Mouse (Mus musculus): Measurements from ENCODE around the gene Actb. TPM values are rescaled to one million over a fixed set of nuclear protein-coding genes. Genes with fewer than 3 reads are reported as not detected.

The Actb gene
- polyA plus RNA-seq, 1 experiment from 2014 or later = 12,646 TPM

DNA sequence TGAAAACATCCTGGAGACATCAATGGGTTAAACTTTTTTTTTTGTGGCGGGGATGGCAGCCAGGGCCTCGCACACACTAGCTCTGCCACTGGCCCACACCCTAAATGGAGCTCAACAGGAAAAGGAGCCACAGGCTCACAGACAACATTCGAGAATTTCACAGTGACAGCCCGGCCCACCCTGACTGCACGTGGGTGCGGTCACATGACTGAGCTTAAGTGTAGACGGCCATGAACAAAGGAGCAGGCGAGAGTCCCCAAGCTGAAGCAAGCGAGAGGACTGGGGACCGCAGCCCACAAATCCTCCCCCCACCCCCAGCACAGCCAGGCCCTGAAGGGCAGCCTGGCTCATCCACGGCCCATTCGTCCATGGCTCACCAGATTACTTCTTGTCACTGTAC is 34.8 kb downstream of the Actb start:
- Histone ChIP-seq H3K9me3 (ENCODE audit: low read length) (no peaks in the 10 kb centered on the region), H3K27ac (ENCODE audit: low read length) (no peak overlapping the region), H3K36me3 (ENCODE audit: insufficient read depth, low read length) (peaks cover 40% of the 10 kb centered on the region), H3K4me2 (replicated peaks; ENCODE audit: low read depth, low read length) (no peak overlapping the region), H3K27me3 (ENCODE audit: insufficient read depth, low read length) (no peaks in the 10 kb centered on the region), H3K4me1 (ENCODE audit: insufficient read depth, low read length) (no peaks in the 10 kb centered on the region), H3K9ac (replicated peaks; ENCODE audit: low read length) (no peak overlapping the region), H3K4me3 (ENCODE audit: low read length) (no peak overlapping the region)
- WGBS = 67% methylated on average over 12 of the region's 12 CpGs
- ATAC-seq (ENCODE audit: low FRiP score, low TSS enrichment) = no peak

DNA sequence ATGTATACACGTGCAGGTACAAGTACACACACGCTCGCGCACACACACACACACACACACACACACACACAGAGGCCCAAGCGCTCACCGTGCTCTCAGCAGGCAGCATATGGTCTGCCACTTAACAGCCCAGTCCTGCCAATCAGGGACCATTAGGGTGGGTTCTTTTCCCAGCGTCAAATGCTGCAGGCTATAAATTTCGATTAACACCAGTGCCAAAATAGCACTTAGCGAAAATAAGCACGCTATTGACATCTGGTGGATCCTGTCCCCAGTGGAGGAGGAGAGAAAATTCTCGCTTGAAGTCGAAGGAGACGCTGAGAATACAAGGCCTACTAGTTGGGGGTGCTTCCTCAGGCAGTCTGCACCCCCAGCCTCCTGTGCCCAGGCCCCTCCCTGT is 37.1 kb downstream of the Actb start:
- Histone ChIP-seq H3K27me3 (ENCODE audit: insufficient read depth, low read length) (no peaks in the 10 kb centered on the region), H3K9ac (replicated peaks; ENCODE audit: low read length) (no peak overlapping the region), H3K4me3 (ENCODE audit: low read length) (no peak overlapping the region), H3K4me2 (replicated peaks; ENCODE audit: low read depth, low read length) (no peak overlapping the region), H3K36me3 (ENCODE audit: insufficient read depth, low read length) (peaks cover 30% of the 10 kb centered on the region), H3K27ac (ENCODE audit: low read length) (no peak overlapping the region), H3K9me3 (ENCODE audit: low read length) (no peaks in the 10 kb centered on the region), H3K4me1 (ENCODE audit: insufficient read depth, low read length) (no peaks in the 10 kb centered on the region)
- WGBS = 45% methylated on average over 13 of the region's 13 CpGs
- no peak for ATAC-seq (ENCODE audit: low FRiP score, low TSS enrichment)

DNA sequence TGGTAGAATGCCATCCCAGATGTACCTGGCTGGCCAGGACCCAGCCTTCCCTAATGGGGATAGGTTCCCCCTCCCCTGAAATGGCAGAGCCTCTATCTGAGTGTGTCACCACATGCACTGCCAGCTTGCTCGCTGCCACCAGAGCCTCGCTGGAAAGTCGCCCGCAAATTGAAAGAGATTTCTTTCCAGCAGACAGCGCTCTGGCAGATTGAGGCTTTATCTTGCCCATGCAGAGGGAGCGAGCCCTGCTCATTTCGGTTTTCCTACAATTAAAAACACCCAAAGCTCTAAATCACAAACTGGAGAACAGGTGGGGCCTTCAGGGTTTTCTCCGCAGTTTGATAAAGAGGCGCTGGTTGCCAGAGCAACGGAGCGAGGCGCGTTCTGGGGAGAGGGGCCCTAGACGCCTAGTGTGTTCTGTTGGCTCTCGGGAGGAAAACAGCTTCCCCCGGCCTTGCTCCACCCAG is 48.8 kb downstream of the Actb start:
- no peak overlapping the region for H3K27ac ChIP-seq (ENCODE audit: low read length)
- no peak overlapping the region for H3K4me2 ChIP-seq (replicated peaks; ENCODE audit: low read depth, low read length)
- H3K9ac ChIP-seq (replicated peaks; ENCODE audit: low read length) = no peak overlapping the region
- no peak for ATAC-seq (ENCODE audit: low FRiP score, low TSS enrichment)
- peaks cover 4% of the 10 kb centered on the region for H3K9me3 ChIP-seq (ENCODE audit: low read length)
- H3K36me3 ChIP-seq (ENCODE audit: insufficient read depth, low read length) = no peaks in the 10 kb centered on the region
- no peaks in the 10 kb centered on the region; the same call in 1 of the 2 replicates for H3K4me1 ChIP-seq (ENCODE audit: insufficient read depth, low read length)
- 48% methylated on average over 16 of the region's 16 CpGs for WGBS
- H3K27me3 ChIP-seq (ENCODE audit: insufficient read depth, low read length) = no peaks in the 10 kb centered on the region
- no peak overlapping the region for H3K4me3 ChIP-seq (ENCODE audit: low read length)

DNA sequence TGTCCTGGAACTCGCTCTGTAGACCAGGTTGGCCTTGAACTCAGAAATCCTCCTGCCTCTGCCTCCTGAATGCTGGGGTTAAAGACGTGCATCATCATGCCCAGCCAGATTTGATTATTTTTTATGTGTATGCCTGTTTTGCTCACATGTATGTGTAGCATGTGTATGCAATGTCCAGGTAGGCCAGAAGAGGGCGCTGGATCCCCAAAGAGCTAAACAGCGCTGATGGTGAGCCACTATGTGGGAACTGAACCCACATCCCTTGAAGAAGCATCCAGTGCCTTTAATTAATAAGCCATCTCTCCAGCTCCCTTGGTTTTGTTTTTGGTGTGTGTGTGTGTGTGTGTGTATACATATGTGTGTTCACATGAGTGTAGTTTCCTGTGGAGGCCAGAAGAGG is 50.1 kb downstream of the Actb start:
- no peak overlapping the region for H3K9ac ChIP-seq (replicated peaks; ENCODE audit: low read length)
- WGBS = 78% methylated on average over 4 of the region's 4 CpGs
- H3K9me3 ChIP-seq (ENCODE audit: low read length) = peaks cover 4% of the 10 kb centered on the region
- no peak for ATAC-seq (ENCODE audit: low FRiP score, low TSS enrichment)
- H3K4me2 ChIP-seq (replicated peaks; ENCODE audit: low read depth, low read length) = no peak overlapping the region
- H3K4me3 ChIP-seq (ENCODE audit: low read length) = no peak overlapping the region
- H3K4me1 ChIP-seq (ENCODE audit: insufficient read depth, low read length) = no peaks in the 10 kb centered on the region; the same call in 1 of the 2 replicates
- H3K36me3 ChIP-seq (ENCODE audit: insufficient read depth, low read length) = no peaks in the 10 kb centered on the region
- no peak overlapping the region for H3K27ac ChIP-seq (ENCODE audit: low read length)
- H3K27me3 ChIP-seq (ENCODE audit: insufficient read depth, low read length) = no peaks in the 10 kb centered on the region

DNA sequence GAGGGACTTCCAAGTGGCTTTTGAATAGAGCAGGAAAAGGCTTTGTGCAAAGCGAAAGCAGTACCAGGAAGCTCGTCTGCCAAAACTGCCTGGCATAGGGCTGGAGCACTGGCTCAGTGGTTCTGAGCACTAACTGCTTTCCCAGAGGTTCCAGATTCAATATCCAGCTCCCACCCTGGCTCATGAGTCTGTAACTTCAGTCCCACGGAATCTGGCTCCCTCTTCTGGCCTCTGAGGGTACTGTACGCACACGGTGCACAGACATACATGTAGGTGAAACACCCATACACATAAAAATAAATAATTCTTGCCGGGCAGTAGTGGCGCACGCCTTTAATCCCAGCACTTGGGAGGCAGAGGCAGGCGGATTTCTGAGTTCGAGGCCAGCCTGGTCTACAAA is 51.7 kb downstream of the Actb start:
- Histone ChIP-seq H3K27ac (ENCODE audit: low read length) (no peak overlapping the region), H3K4me1 (ENCODE audit: insufficient read depth, low read length) (no peaks in the 10 kb centered on the region; the same call in 1 of the 2 replicates), H3K9me3 (ENCODE audit: low read length) (peaks cover 4% of the 10 kb centered on the region), H3K36me3 (ENCODE audit: insufficient read depth, low read length) (no peaks in the 10 kb centered on the region), H3K4me3 (ENCODE audit: low read length) (no peak overlapping the region), H3K27me3 (ENCODE audit: insufficient read depth, low read length) (no peaks in the 10 kb centered on the region), H3K9ac (replicated peaks; ENCODE audit: low read length) (no peak overlapping the region), H3K4me2 (replicated peaks; ENCODE audit: low read depth, low read length) (no peak overlapping the region)
- WGBS = 85% methylated on average over 10 of the region's 10 CpGs
- ATAC-seq (ENCODE audit: low FRiP score, low TSS enrichment) = no peak

DNA sequence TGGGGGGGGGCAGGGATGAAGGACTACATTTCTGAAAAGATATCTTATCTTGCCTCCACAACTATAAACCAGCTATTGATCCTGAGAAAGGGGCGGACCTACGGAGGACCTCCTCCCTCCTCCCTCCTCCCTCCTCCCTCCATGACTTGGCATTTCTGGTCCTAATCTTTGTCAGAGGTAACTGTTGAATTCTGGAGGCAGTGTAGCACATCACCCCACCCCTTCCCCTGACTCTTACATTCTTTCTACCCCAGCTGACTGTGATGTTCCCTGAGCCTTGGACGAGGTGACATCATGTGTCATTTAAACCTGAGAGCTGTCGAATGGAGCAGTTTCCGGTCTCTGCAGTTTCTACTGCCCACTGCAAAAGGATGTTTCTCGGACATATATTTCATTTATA is 53.0 kb downstream of the Actb start:
- Histone ChIP-seq H3K4me3 (ENCODE audit: low read length) (no peak overlapping the region), H3K27me3 (ENCODE audit: insufficient read depth, low read length) (no peaks in the 10 kb centered on the region), H3K4me2 (replicated peaks; ENCODE audit: low read depth, low read length) (no peak overlapping the region), H3K27ac (ENCODE audit: low read length) (no peak overlapping the region), H3K9me3 (ENCODE audit: low read length) (peaks cover 4% of the 10 kb centered on the region), H3K9ac (replicated peaks; ENCODE audit: low read length) (no peak overlapping the region), H3K4me1 (ENCODE audit: insufficient read depth, low read length) (no peaks in the 10 kb centered on the region; the same call in 1 of the 2 replicates), H3K36me3 (ENCODE audit: insufficient read depth, low read length) (no peaks in the 10 kb centered on the region)
- ATAC-seq (ENCODE audit: low FRiP score, low TSS enrichment) = no peak
- 69% methylated on average over 6 of the region's 6 CpGs for WGBS

Other genes starting within 250 kb of the Actb start
- gene Slc29a4, start 214.2 kb downstream of the Actb start, polyA plus RNA-seq (2015; fragmentation: Nextera tagmentation; extraction: Ambion mirVana) = 5.1 and 6.2 TPM in 2 replicates
- gene Tnrc18, start 89.1 kb downstream of the Actb start, polyA plus RNA-seq (2015; fragmentation: Nextera tagmentation; extraction: Ambion mirVana) = 18.2 and 20.6 TPM in 2 replicates
- 14.0 and 17.2 TPM in 2 replicates for gene Fbxl18, start 11.3 kb downstream of the Actb start, polyA plus RNA-seq (2015; fragmentation: Nextera tagmentation; extraction: Ambion mirVana)
- gene Fscn1, start 53.6 kb upstream of the Actb start, polyA plus RNA-seq (2015; fragmentation: Nextera tagmentation; extraction: Ambion mirVana) = 302 and 349 TPM in 2 replicates
- 39.4 and 46.2 TPM in 2 replicates for gene Rnf216, start 206.2 kb upstream of the Actb start, polyA plus RNA-seq (2015; fragmentation: Nextera tagmentation; extraction: Ambion mirVana)
- gene Olfr718-ps1, start 240.8 kb upstream of the Actb start, polyA plus RNA-seq (2015; fragmentation: Nextera tagmentation; extraction: Ambion mirVana) = not detected in 2 replicates

Measured in kidney, embryonic 16.5 days (tissue).